Mouse (Mus musculus): ENCODE measurements around the gene Zfp113. TPM values are rescaled to one million over a fixed set of nuclear protein-coding genes. Genes with fewer than 3 reads are reported as not detected.

Gene Zfp113
- total RNA-seq (2012; rRNA removed), result 5.2 and 5.8 TPM in 2 replicates
- total RNA-seq (2014; rRNA removed), result 5.5 and 7.0 TPM in 2 replicates
- 4.1 and 4.4 TPM in 2 replicates for polyA plus RNA-seq (2012; ENCODE audit: insufficient read length, low read depth)

DNA sequence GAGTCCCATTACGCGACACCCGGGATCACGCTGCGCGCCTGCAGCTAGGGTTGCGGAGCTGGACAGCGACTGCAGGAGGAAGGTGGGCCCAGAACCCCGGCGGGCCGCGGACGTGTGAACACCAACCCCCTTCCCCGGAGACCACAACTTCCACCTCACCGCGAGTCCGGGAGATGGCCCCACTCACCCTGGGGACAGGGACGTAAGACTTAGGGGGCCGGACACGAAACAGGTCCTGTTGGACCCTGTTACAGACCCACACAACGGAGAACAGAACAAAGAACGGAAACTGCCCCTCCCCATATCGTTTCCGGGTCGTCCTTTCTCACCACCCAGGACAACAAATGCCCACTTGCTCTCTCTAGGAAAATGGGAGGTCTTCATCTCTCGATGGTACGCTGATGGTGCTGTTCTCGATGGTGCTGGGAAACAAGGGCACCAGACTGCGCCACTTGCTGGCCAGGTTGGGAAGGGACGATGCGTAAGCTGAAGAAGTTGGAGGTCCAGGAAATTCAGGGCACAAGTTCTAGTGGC lies at the start of gene Zfp113:
Gene Zfp113 (minus strand): TSS at position 302 of the 534 bp plus-strand sequence.
- peak; percentile 81 for TF ChIP-seq POLR2A (IDR thresholded peaks at IDR 0.05; ENCODE audit: low read depth, low read length)
- peak; percentile 91 for TF ChIP-seq GABPA (IDR thresholded peaks at IDR 0.05; ENCODE audit: insufficient replicate concordance, low read depth, low read length)
- no peak for TF ChIP-seq JUN (IDR thresholded peaks at IDR 0.05; ENCODE audit: insufficient read depth, low read depth, low read length)
- peak; percentile 40; the same call in 1 of the 2 replicates for TF ChIP-seq POLR2AphosphoS2 (IDR thresholded peaks at IDR 0.05; ENCODE audit: low read depth, low read length)
- TF ChIP-seq ETS1 (conservative IDR thresholded peaks at IDR 0.05; ENCODE audit: low read depth, low read length), result peak; percentile 44; the same call in 1 of the 2 replicates
- TF ChIP-seq USF2 (conservative IDR thresholded peaks at IDR 0.05; ENCODE audit: low read depth, low read length), result no peak
- peak; percentile 78 for TF ChIP-seq NELFE (IDR thresholded peaks at IDR 0.05; ENCODE audit: low read depth, low read length)
- TF ChIP-seq JUND (conservative IDR thresholded peaks at IDR 0.05; ENCODE audit: low read depth, low read length), result 0 out of 2 replicates have a peak, but pooled peaks have one; percentile 20
- TF ChIP-seq NRF1 (IDR thresholded peaks at IDR 0.05; ENCODE audit: low read depth, low read length), result peak; percentile 53
- TF ChIP-seq UBTF (IDR thresholded peaks at IDR 0.05; ENCODE audit: low read depth, low read length), result no peak
- peak; percentile 20 to 90; a peak in 2 of 4 replicates for TF ChIP-seq CTCF (conservative IDR thresholded peaks at IDR 0.05 in 1 of 2, IDR thresholded peaks at IDR 0.05 in 1 of 2; ENCODE audit: low read depth in 2 of 2, low read length in 2 of 2)
- TF ChIP-seq PAX5 (IDR thresholded peaks at IDR 0.05; ENCODE audit: low read length), result no peak
- TF ChIP-seq TBP (conservative IDR thresholded peaks at IDR 0.05; ENCODE audit: low read depth, low read length), result peak; percentile 88
- no peak for TF ChIP-seq BHLHE40 (IDR thresholded peaks at IDR 0.05; ENCODE audit: low read depth, low read length)
- TF ChIP-seq RAD21 (IDR thresholded peaks at IDR 0.05; ENCODE audit: low read depth, low read length), result peak; percentile 28
- TF ChIP-seq TCF12 (IDR thresholded peaks at IDR 0.05; ENCODE audit: low read depth, low read length), result peak; percentile 72
- no peak for TF ChIP-seq CHD1 (IDR thresholded peaks at IDR 0.05; ENCODE audit: low read depth, low read length)
- TF ChIP-seq RCOR1 (conservative IDR thresholded peaks at IDR 0.05; ENCODE audit: low read depth, low read length), result no peak
- no peak for TF ChIP-seq E2F4 (IDR thresholded peaks at IDR 0.05; ENCODE audit: insufficient replicate concordance, low read depth, low read length)
- TF ChIP-seq MAFK (IDR thresholded peaks at IDR 0.05; ENCODE audit: insufficient replicate concordance, low read length), result no peak
- no peak for TF ChIP-seq EP300 (IDR thresholded peaks at IDR 0.05; ENCODE audit: low read length)
- TF ChIP-seq USF1 (IDR thresholded peaks at IDR 0.05; ENCODE audit: low read depth, low read length), result no peak
- TF ChIP-seq MEF2A (IDR thresholded peaks at IDR 0.05; ENCODE audit: borderline replicate concordance, low read depth, low read length), result peak; percentile 79; the same call in 1 of the 2 replicates
- TF ChIP-seq ZMIZ1 (IDR thresholded peaks at IDR 0.05; ENCODE audit: low read depth, low read length), result peak; percentile 39
- TF ChIP-seq MAX (IDR thresholded peaks at IDR 0.05; ENCODE audit: low read length), result peak; percentile 78
- no peak for TF ChIP-seq ZKSCAN1 (IDR thresholded peaks at IDR 0.05; ENCODE audit: borderline replicate concordance, low read depth, low read length)
- peak; percentile 98 for TF ChIP-seq MAZ (IDR thresholded peaks at IDR 0.05; ENCODE audit: low read depth, low read length)
- peak; percentile 78; the same call in 1 of the 2 replicates for TF ChIP-seq CHD2 (IDR thresholded peaks at IDR 0.05; ENCODE audit: low read length)
- TF ChIP-seq SIN3A (IDR thresholded peaks at IDR 0.05; ENCODE audit: low read length), result peak; percentile 99
- peak; percentile 79; the same call in 1 of the 2 replicates for TF ChIP-seq IRF4 (IDR thresholded peaks at IDR 0.05; ENCODE audit: low read depth, low read length)
- peak; percentile 44 for TF ChIP-seq SMC3 (IDR thresholded peaks at IDR 0.05; ENCODE audit: low read depth, low read length)
- peak; percentile 90; the same call in 1 of the 2 replicates for TF ChIP-seq KAT2A (IDR thresholded peaks at IDR 0.05; ENCODE audit: insufficient replicate concordance, low read length)
- TF ChIP-seq ZC3H11A (IDR thresholded peaks at IDR 0.05; ENCODE audit: low read depth, low read length), result no peak
- TF ChIP-seq MYC (IDR thresholded peaks at IDR 0.05; ENCODE audit: low read depth, low read length), result peak; percentile 68; the same call in 1 of the 2 replicates
- TF ChIP-seq HCFC1 (IDR thresholded peaks at IDR 0.05; ENCODE audit: low read depth, low read length), result peak; percentile 95
- TF ChIP-seq ELF1 (IDR thresholded peaks at IDR 0.05; ENCODE audit: low read depth, low read length), result peak; percentile 90
- TF ChIP-seq ZNF384 (IDR thresholded peaks at IDR 0.05; ENCODE audit: low read depth, low read length), result no peak; the same call in 1 of the 2 replicates
- peak; percentile 89 for TF ChIP-seq MXI1 (IDR thresholded peaks at IDR 0.05; ENCODE audit: low read depth, low read length)
- Histone ChIP-seq H3K27ac (ENCODE audit: insufficient read depth, low read depth) (peak within 1 kb of the TSS; percentile 30; the same call in 1 of the 2 replicates), H3K79me2 (replicated peaks; ENCODE audit: control insufficient read depth, extremely low read depth, insufficient read depth, poor library complexity, severe bottlenecking) (peaks cover 12% of the 10 kb centered on the region), H3K4me2 (ENCODE audit: insufficient read depth, low read depth, poor library complexity, severe bottlenecking) (peak within 1 kb of the TSS; percentile 100), H3K4me1 (ENCODE audit: control insufficient read depth in 1 of 2, insufficient read depth in 2 of 2) (peaks cover 0 to 17% of the 10 kb centered on the region in 2 experiments; a peak in 2 of 4 replicates), H3K9ac (ENCODE audit: insufficient read depth, low read depth) (peak within 1 kb of the TSS; percentile 94), H3K36me3 (replicated peaks in 1 of 2; ENCODE audit: control insufficient read depth in 1 of 2, insufficient read depth in 1 of 2, low read length in 1 of 2) (peaks cover 13 to 25% of the 10 kb centered on the region in 2 experiments), H3K4me3 (replicated peaks in 1 of 3; ENCODE audit: low read depth in 2 of 3, low read length in 2 of 3, poor library complexity in 1 of 3) (peak within 1 kb of the TSS; percentile 88 to 90 (median 89)), H3K27me3 (replicated peaks) (no peaks in the 10 kb centered on the region), H3K9me3 (replicated peaks; ENCODE audit: low read length) (no peaks in the 10 kb centered on the region)
- dilution Hi-C loops (cut with MboI; ENCODE audit: extremely low pct_ligation_motif_present, extremely low pct_unique_long_range_greater_than_20kb, low sequenced_read_pairs), result no loop called here
- in situ Hi-C loops (cut with MboI; ENCODE audit: low pct_ligation_motif_present, low pct_unique_long_range_greater_than_20kb, low sequenced_read_pairs), result no loop called here
- peak; percentile 96 for DNase-seq (ENCODE audit: extremely low read depth)
